Mouse (Mus musculus) E14TG2a.4 (cell line): ENCODE measurements around the gene Nkapd1.

ENCODE experiments used
- CTCF ChIP-seq: conservative IDR thresholded peaks from 2 replicates; pipeline ENCODE4 v1.5.1; 2014; ENCODE audit warnings: low read length
- NANOG ChIP-seq: IDR thresholded peaks from 2 replicates; pipeline ENCODE4 v1.6.1; 2014; ENCODE audit warnings: borderline replicate concordance, low read length, mixed read lengths

DNA sequence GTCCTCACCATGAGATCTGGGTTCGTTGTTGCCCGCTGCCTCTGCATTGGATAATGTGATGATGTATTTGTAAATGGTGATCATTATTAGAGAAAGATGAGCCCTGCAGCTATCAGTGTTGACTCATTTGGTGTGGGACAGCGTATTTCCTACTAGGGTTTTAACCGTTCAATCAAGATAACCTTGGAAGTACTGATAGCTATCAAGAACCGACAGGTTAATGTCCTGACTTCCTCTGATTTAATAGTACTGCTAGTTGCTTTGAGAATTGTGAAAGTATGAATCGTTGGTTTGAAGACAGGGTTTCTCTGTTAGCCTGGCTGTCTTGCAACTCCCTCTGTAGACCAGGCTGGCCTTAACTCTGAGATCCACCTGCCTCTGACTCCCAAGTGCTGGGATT is 12.9 kb downstream of the Nkapd1 start:
- TF ChIP-seq CTCF (no peak), NANOG (no peak)
